In the genomic region with DNA sequence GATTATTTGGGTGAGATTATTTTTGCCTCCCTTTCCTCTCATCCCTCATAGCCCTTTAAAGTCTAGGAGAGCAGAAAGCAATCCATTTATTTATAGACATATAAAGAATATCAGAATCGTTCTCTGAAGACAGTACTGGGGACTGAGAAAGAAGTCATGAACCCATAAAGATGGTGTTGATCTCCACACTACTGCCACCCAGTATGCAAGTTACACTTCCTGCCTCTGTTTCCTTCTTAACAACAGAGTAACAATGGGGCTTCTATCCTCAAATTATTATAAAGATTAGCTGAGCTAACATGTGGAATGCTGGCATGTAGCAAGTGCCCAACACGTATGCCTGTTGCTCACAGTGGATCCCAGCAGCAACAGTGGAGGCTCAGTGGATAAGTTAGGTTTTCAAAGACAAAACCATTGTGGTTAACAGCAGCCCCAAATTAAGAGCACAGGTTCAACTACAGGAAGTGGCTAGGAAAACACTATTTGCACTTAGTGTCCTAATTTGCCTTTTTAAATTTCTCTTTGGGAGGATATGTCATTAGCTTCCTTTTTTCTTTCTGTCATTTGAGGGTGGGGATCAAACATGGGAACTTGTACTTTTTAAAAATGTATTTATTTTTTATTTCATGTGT, we compare ENCODE assay signal across 21 mouse cellular contexts. TPM values are rescaled to one million over a fixed set of nuclear protein-coding genes. Genes with fewer than 3 reads are reported as not detected.
DNase-seq lines count a peak whose midpoint lies in the region; ATAC-seq lines count a peak whose summit lies in the region.
"Had no signal": no experiment of that assay in that cellular context is flagged by ENCODE, and none has a peak within 500 bp of the region (broad histone marks: within the 10 kb centered on the region; RNA-seq: fewer than 3 reads in every experiment).

No protein-coding gene starts in this region.

- DNase-seq in intestine, embryonic 14.5 days (ENCODE audit: low spot score): peak; percentile 12
- peak; percentile 24 for DNase-seq in A20 (ENCODE audit: low read depth, low spot score)
- DNase-seq in T-cell, adult 2 months (ENCODE audit: low spot score): peak; percentile 7
- DNase-seq: adrenal gland, postnatal 10 days; cerebellum, adult 11 months; cerebellum, adult 8-10 months; cerebellum, postnatal 14 days; embryo, embryonic 11 days; gastrocnemius, postnatal 36 days; heart, postnatal 10 days; heart, postnatal 4 days had no signal

- no peaks in the 10 kb centered on the region for H3K36me3 ChIP-seq in intestine, embryonic 14.5 days (ENCODE audit: control insufficient read depth, insufficient read depth, low read length)
- no peaks in the 10 kb centered on the region for H3K36me3 ChIP-seq in intestine, embryonic 16.5 days (ENCODE audit: control insufficient read depth, insufficient read depth, low read length)
- no peaks in the 10 kb centered on the region for H3K36me3 ChIP-seq in heart, embryonic 11.5 days (ENCODE audit: control insufficient read depth, insufficient read depth, low read length)
- H3K36me3 ChIP-seq: embryonic facial prominence, embryonic 15.5 days; forebrain, embryonic 10.5 days; G1E; hindbrain, embryonic 12.5 days had no signal

- no peak overlapping the region for H3K4me2 ChIP-seq in intestine, embryonic 14.5 days (ENCODE audit: low read length)
- H3K4me2 ChIP-seq in intestine, embryonic 16.5 days (ENCODE audit: low read depth, low read length): no peak overlapping the region
- no peak overlapping the region for H3K4me2 ChIP-seq in heart, embryonic 11.5 days
- H3K4me2 ChIP-seq: embryonic facial prominence, embryonic 15.5 days; hindbrain, embryonic 12.5 days had no signal

- WGBS in intestine, embryonic 14.5 days: 92% methylated on average over 2 of the region's 2 CpGs
- 81% methylated on average over 2 of the region's 2 CpGs for WGBS in intestine, embryonic 16.5 days
- 95% methylated on average over 2 of the region's 2 CpGs for WGBS in heart, embryonic 11.5 days (ENCODE audit: insufficient replicate concordance)

- no peaks in the 10 kb centered on the region for H3K4me1 ChIP-seq in intestine, embryonic 14.5 days (replicated peaks; ENCODE audit: control insufficient read depth, insufficient read depth, low read length)
- H3K4me1 ChIP-seq in intestine, embryonic 16.5 days (ENCODE audit: control insufficient read depth, insufficient read depth, low read length): no peaks in the 10 kb centered on the region
- H3K4me1 ChIP-seq in heart, embryonic 11.5 days (ENCODE audit: control insufficient read depth, insufficient read depth, low read length): 0 out of 2 replicates have a peak, but pooled peaks cover 7% of the 10 kb centered on the region
- H3K4me1 ChIP-seq: forebrain, embryonic 10.5 days; hindbrain, embryonic 12.5 days had no signal

- ATAC-seq in intestine, embryonic 14.5 days (replicated peaks; ENCODE audit: low FRiP score, low TSS enrichment, low read depth): no peak
- ATAC-seq in intestine, embryonic 16.5 days: no peak
- ATAC-seq in neutrophil, adult 5-6 weeks (ENCODE audit: extremely low read depth, insufficient number of reproducible peaks, low FRiP score, poor library complexity, severe bottlenecking): 0 out of 2 replicates have a peak, but pooled peaks have one; percentile 16
- no peak for ATAC-seq in heart, embryonic 11.5 days (replicated peaks; ENCODE audit: insufficient number of reproducible peaks, low FRiP score, low TSS enrichment)
- no peak for ATAC-seq in megakaryocyte progenitor cell, adult 5-6 weeks (replicated peaks; ENCODE audit: poor library complexity)
- ATAC-seq: forebrain, embryonic 14.5 days had no signal

- no peaks in the 10 kb centered on the region for H3K27me3 ChIP-seq in intestine, embryonic 14.5 days (replicated peaks; ENCODE audit: control insufficient read depth, insufficient read depth, low read length)
- H3K27me3 ChIP-seq in intestine, embryonic 16.5 days (replicated peaks; ENCODE audit: control insufficient read depth, insufficient read depth, low read length): no peaks in the 10 kb centered on the region
- H3K27me3 ChIP-seq in heart, embryonic 11.5 days (ENCODE audit: control insufficient read depth, insufficient read depth, low read length): no peaks in the 10 kb centered on the region
- H3K27me3 ChIP-seq: embryonic facial prominence, embryonic 15.5 days; hindbrain, embryonic 12.5 days had no signal

- no peak overlapping the region for H3K27ac ChIP-seq in intestine, embryonic 14.5 days (ENCODE audit: low read depth)
- no peak overlapping the region for H3K27ac ChIP-seq in intestine, embryonic 16.5 days (ENCODE audit: low read length)
- H3K27ac ChIP-seq in heart, embryonic 11.5 days (ENCODE audit: low read depth, low read length): no peak overlapping the region
- H3K27ac ChIP-seq: embryonic facial prominence, embryonic 15.5 days; forebrain, embryonic 10.5 days; hindbrain, embryonic 12.5 days had no signal

- H3K9me3 ChIP-seq in intestine, embryonic 14.5 days (ENCODE audit: control insufficient read depth, low read length): no peaks in the 10 kb centered on the region
- no peaks in the 10 kb centered on the region for H3K9me3 ChIP-seq in intestine, embryonic 16.5 days (ENCODE audit: control insufficient read depth, low read length)
- no peaks in the 10 kb centered on the region for H3K9me3 ChIP-seq in heart, embryonic 11.5 days (replicated peaks; ENCODE audit: control insufficient read depth, low read length)
- H3K9me3 ChIP-seq: embryonic facial prominence, embryonic 15.5 days; forebrain, embryonic 10.5 days; G1E; hindbrain, embryonic 12.5 days had no signal

- H3K9ac ChIP-seq in intestine, embryonic 14.5 days (ENCODE audit: low read length): no peak overlapping the region
- no peak overlapping the region for H3K9ac ChIP-seq in intestine, embryonic 16.5 days (ENCODE audit: low read depth, low read length)
- H3K9ac ChIP-seq in heart, embryonic 11.5 days (ENCODE audit: low read depth, low read length): no peak overlapping the region
- H3K9ac ChIP-seq: embryonic facial prominence, embryonic 15.5 days; hindbrain, embryonic 12.5 days had no signal

- H3K4me3 ChIP-seq in intestine, embryonic 14.5 days (ENCODE audit: low read depth, low read length): no peak overlapping the region
- H3K4me3 ChIP-seq in intestine, embryonic 16.5 days (ENCODE audit: low read length): no peak overlapping the region
- H3K4me3 ChIP-seq in heart, embryonic 11.5 days (ENCODE audit: low read depth, low read length): no peak overlapping the region
- H3K4me3 ChIP-seq: embryonic facial prominence, embryonic 15.5 days; erythroblast, embryonic 14.5 days; forebrain, embryonic 10.5 days; hindbrain, embryonic 12.5 days had no signal

RNA-seq across cellular contexts. Expression of a gene that starts 23.7 kb away (rescaled TPM):
- polyA plus RNA-seq in intestine, embryonic 14.5 days (2014; fragmentation: Nextera tagmentation; extraction: Ambion mirVana): 27.0 and 29.0 TPM in 2 replicates
- polyA plus RNA-seq in intestine, embryonic 16.5 days (2015; fragmentation: Nextera tagmentation; extraction: Ambion mirVana): 37.3 and 38.4 TPM in 2 replicates
- total RNA-seq in neutrophil, adult 5-6 weeks (2017): 82.4 and 98.9 TPM in 2 replicates
- polyA plus RNA-seq in heart, embryonic 11.5 days (2014; fragmentation: Nextera tagmentation; extraction: Ambion mirVana): 19.6 and 25.7 TPM in 2 replicates
- total RNA-seq in megakaryocyte progenitor cell, adult 5-6 weeks (2015): 36.5 and 37.6 TPM in 2 replicates
- total RNA-seq in megakaryocyte progenitor cell, adult 5-6 weeks (2017): 17.2 and 27.4 TPM in 2 replicates

RNA-seq across cellular contexts. Expression of a gene that starts 24.0 kb away (rescaled TPM):
- 125 and 136 TPM in 2 replicates for polyA plus RNA-seq in intestine, embryonic 14.5 days (2014; fragmentation: Nextera tagmentation; extraction: Ambion mirVana)
- polyA plus RNA-seq in intestine, embryonic 16.5 days (2015; fragmentation: Nextera tagmentation; extraction: Ambion mirVana): 108 and 112 TPM in 2 replicates
- 106 and 119 TPM in 2 replicates for total RNA-seq in neutrophil, adult 5-6 weeks (2017)
- polyA plus RNA-seq in heart, embryonic 11.5 days (2014; fragmentation: Nextera tagmentation; extraction: Ambion mirVana): 113 and 124 TPM in 2 replicates
- total RNA-seq in megakaryocyte progenitor cell, adult 5-6 weeks (2015): 56.3 and 58.3 TPM in 2 replicates
- 101 and 113 TPM in 2 replicates for total RNA-seq in megakaryocyte progenitor cell, adult 5-6 weeks (2017)
